Mouse (Mus musculus) megakaryocyte, embryonic 14.5 days (primary cell): ENCODE measurements around the gene Rasa2. TPM values are rescaled to one million over a fixed set of nuclear protein-coding genes. Genes with fewer than 3 reads are reported as not detected.
A peak's percentile ranks its signal among the peaks of the same experiment; 100 is the strongest.

Experiments
- H3K27me3 ChIP-seq: replicated peaks from 2 replicates; pipeline ENCODE3; 2012; ENCODE audit warnings: inconsistent platforms
- H3K36me3 ChIP-seq: replicated peaks from 2 replicates; pipeline ENCODE3; 2012; ENCODE audit warnings: low read length, inconsistent platforms, mixed read lengths
- H3K4me1 ChIP-seq: 2 replicates; pipeline ENCODE4 v1.6.1; 2012; ENCODE audit warnings: inconsistent platforms
- H3K4me3 ChIP-seq: replicated peaks from 2 replicates; pipeline ENCODE3; 2012; ENCODE audit warnings: moderate library complexity, mild to moderate bottlenecking, inconsistent platforms
- H3K9me3 ChIP-seq: 2 replicates; pipeline ENCODE4 v1.6.1; 2012; ENCODE audit warnings: inconsistent platforms
- FLI1 ChIP-seq: IDR thresholded peaks from 2 replicates; pipeline ENCODE4 v1.6.1; 2012; ENCODE audit warnings: low read length, inconsistent platforms, mixed read lengths
- GATA1 ChIP-seq: IDR thresholded peaks from 3 replicates; pipeline ENCODE4 v1.6.1; 2012; ENCODE audit warnings: mixed read lengths, low read length, inconsistent platforms, borderline replicate concordance
- polyA plus RNA-seq: library from polyadenylated mRNA; stranded (reverse); fragments of >175 nt; gene quantifications from 2 replicates; pipeline ENCODE4 v1.2.3, GENCODE M21; 2012; ENCODE audit warnings: low replicate concordance; ENCODE audit not compliant: insufficient read depth

Rasa2 gene
- polyA plus RNA-seq, 1 experiment: 0.38 TPM

GRCm38 (mm10) chr9:96603416-96603815, 28.0 kb downstream of the Rasa2 start:
- Histone ChIP-seq H3K36me3 (peaks cover 60% of the 10 kb centered on the region), H3K9me3 (peaks cover 17% of the 10 kb centered on the region), H3K27me3 (no peaks in the 10 kb centered on the region), H3K4me1 (0 out of 2 replicates have a peak, but pooled peaks cover 3% of the 10 kb centered on the region), H3K4me3 (no peak overlapping the region)
- TF ChIP-seq GATA1 (no peak), FLI1 (no peak)

GRCm38 (mm10) chr9:96597899-96598298, 33.5 kb downstream of the Rasa2 start:
- no peaks in the 10 kb centered on the region for H3K27me3 ChIP-seq
- TF ChIP-seq FLI1 (no peak), GATA1 (no peak)
- H3K4me1 ChIP-seq: 0 out of 2 replicates have a peak, but pooled peaks cover 2% of the 10 kb centered on the region
- peaks cover 43% of the 10 kb centered on the region for H3K36me3 ChIP-seq
- H3K9me3 ChIP-seq: no peaks in the 10 kb centered on the region
- H3K4me3 ChIP-seq: no peak overlapping the region

- no peak for TF ChIP-seq FLI1
- no peak for TF ChIP-seq GATA1
- Histone ChIP-seq H3K27me3 (no peaks in the 10 kb centered on the region), H3K9me3 (no peaks in the 10 kb centered on the region), H3K4me3 (no peak overlapping the region), H3K36me3 (peaks cover 51% of the 10 kb centered on the region), H3K4me1 (peaks cover 16% of the 10 kb centered on the region)
Observed at GRCm38 (mm10) chr9:96592670-96593600, 38.5 kb downstream of the Rasa2 start.

- peaks cover 3% of the 10 kb centered on the region for H3K27me3 ChIP-seq
- no peak for TF ChIP-seq FLI1
- no peak for TF ChIP-seq GATA1
Observed at GRCm38 (mm10) chr9:96589346-96589745, 42.1 kb downstream of the Rasa2 start.

GRCm38 (mm10) chr9:96583496-96583895, 47.9 kb downstream of the Rasa2 start:
- no peak for TF ChIP-seq FLI1
- TF ChIP-seq GATA1: no peak
- Histone ChIP-seq H3K9me3 (no peaks in the 10 kb centered on the region), H3K4me3 (no peak overlapping the region), H3K36me3 (peaks cover 34% of the 10 kb centered on the region), H3K4me1 (peaks cover 31% of the 10 kb centered on the region), H3K27me3 (peaks cover 3% of the 10 kb centered on the region)

More at GRCm38 (mm10) chr9:96589346-96589745, 42.1 kb downstream of the Rasa2 start:
- H3K36me3 ChIP-seq: peaks cover 42% of the 10 kb centered on the region
- H3K4me1 ChIP-seq: peaks cover 19% of the 10 kb centered on the region
- H3K9me3 ChIP-seq: no peaks in the 10 kb centered on the region
- H3K4me3 ChIP-seq: no peak overlapping the region

- peaks cover 36% of the 10 kb centered on the region for H3K36me3 ChIP-seq
- TF ChIP-seq GATA1 (no peak), FLI1 (no peak)
Observed at GRCm38 (mm10) chr9:96583076-96583475, 48.3 kb downstream of the Rasa2 start.

GRCm38 (mm10) chr9:96578190-96578589, 53.2 kb downstream of the Rasa2 start:
- Histone ChIP-seq H3K36me3 (peaks cover 52% of the 10 kb centered on the region), H3K4me3 (no peak overlapping the region), H3K27me3 (no peaks in the 10 kb centered on the region), H3K4me1 (peaks cover 19% of the 10 kb centered on the region), H3K9me3 (no peaks in the 10 kb centered on the region)
- TF ChIP-seq FLI1 (no peak), GATA1 (no peak)

More at GRCm38 (mm10) chr9:96583076-96583475, 48.3 kb downstream of the Rasa2 start:
- Histone ChIP-seq H3K9me3 (no peaks in the 10 kb centered on the region), H3K27me3 (peaks cover 3% of the 10 kb centered on the region), H3K4me3 (peak overlapping the region; percentile 47), H3K4me1 (peaks cover 31% of the 10 kb centered on the region)

GRCm38 (mm10) chr9:96577674-96578073, 53.7 kb downstream of the Rasa2 start:
- Histone ChIP-seq H3K4me3 (no peak overlapping the region), H3K27me3 (no peaks in the 10 kb centered on the region), H3K9me3 (no peaks in the 10 kb centered on the region), H3K4me1 (peaks cover 13% of the 10 kb centered on the region), H3K36me3 (peaks cover 54% of the 10 kb centered on the region)
- no peak for TF ChIP-seq FLI1
- TF ChIP-seq GATA1: no peak

- Histone ChIP-seq H3K9me3 (no peaks in the 10 kb centered on the region), H3K4me3 (no peak overlapping the region), H3K27me3 (no peaks in the 10 kb centered on the region), H3K4me1 (peaks cover 7% of the 10 kb centered on the region), H3K36me3 (peaks cover 63% of the 10 kb centered on the region)
- TF ChIP-seq FLI1 (no peak), GATA1 (no peak)
Observed at GRCm38 (mm10) chr9:96573252-96573651, 58.2 kb downstream of the Rasa2 start.

GRCm38 (mm10) chr9:96572754-96573153, 58.7 kb downstream of the Rasa2 start:
- Histone ChIP-seq H3K27me3 (no peaks in the 10 kb centered on the region), H3K9me3 (no peaks in the 10 kb centered on the region), H3K4me1 (peaks cover 2% of the 10 kb centered on the region; the same call in 1 of the 2 replicates), H3K4me3 (no peak overlapping the region), H3K36me3 (peaks cover 62% of the 10 kb centered on the region)
- no peak for TF ChIP-seq GATA1
- TF ChIP-seq FLI1: no peak
